Mouse (Mus musculus): ENCODE results near the gene Epn3.
A peak's percentile ranks its signal among the peaks of the same experiment; 100 is the strongest.

Epn3 gene

DNA sequence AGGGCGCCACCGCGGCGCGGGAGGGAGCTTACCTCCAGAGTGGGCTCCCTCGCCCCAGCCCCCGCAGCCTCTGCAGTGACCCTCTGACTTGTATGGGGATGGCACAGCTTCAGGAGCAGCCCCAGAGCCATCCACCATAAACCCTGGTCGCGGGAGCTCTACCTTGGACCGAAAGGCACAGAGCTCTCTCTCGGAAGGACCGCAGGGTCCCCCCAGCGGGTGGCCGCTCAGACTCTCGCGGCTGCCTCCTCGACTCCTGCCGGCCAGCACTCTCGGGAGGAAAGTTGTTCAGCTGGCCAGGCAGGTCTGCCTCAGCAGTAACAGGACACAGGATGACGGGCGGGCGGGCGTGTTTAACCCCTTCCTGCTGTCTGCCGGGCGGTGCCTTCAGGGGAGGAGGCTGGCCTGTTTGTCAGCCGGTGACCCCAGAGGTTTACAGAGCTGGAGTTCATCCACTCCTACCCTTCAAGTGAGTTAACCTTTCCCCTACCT is at the start of gene Epn3:
TSS of gene Epn3 (minus strand) at position 314 of the 492 bp plus-strand sequence.
- DNase-seq (ENCODE audit: extremely low spot score, low spot score), result peak; percentile 64

DNA sequence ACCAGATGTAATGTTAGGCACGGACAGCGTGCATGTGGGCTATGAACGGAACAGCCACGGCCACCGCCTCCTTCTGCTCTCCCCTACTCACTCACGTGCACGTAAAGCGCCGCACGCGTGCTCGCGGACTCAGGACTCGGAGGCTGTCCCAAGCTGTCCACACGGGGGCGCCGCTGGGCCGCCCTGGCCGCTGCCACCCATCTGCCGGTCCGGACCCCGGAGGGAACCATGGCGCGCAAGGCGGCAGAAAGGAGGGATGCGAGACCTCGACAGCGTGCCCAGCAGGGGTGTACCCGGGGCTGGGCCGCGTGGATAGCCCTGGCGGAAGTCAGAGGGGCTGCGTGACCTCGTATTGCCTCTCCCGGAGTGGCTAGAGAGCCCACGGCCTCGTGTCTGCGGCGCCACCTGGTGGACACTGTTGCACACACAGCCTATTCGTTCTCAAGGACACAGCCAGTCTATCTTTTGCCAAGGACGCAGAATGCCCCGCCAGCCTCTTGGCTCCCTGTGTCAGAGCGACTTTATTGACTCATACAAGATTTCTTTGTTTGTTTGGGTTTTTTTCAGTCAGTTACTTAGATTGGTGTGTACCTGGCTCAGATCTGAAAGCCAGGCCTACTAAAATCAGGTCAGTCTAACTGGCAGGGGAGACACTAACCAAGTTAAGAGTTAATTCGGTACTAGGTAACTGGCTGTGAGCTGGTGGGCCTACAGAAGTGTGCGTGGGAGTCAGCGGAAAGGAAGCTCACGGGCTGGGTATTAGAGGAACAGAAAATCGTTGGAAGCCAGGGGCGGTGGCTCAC is 49.3 kb upstream of the Epn3 start, which contains the start of gene Rsad1:
TSS of gene Rsad1 (minus strand) at position 368 of the 803 bp plus-strand sequence.
- DNase-seq (ENCODE audit: extremely low spot score, low spot score), result peak; percentile 96

DNA sequence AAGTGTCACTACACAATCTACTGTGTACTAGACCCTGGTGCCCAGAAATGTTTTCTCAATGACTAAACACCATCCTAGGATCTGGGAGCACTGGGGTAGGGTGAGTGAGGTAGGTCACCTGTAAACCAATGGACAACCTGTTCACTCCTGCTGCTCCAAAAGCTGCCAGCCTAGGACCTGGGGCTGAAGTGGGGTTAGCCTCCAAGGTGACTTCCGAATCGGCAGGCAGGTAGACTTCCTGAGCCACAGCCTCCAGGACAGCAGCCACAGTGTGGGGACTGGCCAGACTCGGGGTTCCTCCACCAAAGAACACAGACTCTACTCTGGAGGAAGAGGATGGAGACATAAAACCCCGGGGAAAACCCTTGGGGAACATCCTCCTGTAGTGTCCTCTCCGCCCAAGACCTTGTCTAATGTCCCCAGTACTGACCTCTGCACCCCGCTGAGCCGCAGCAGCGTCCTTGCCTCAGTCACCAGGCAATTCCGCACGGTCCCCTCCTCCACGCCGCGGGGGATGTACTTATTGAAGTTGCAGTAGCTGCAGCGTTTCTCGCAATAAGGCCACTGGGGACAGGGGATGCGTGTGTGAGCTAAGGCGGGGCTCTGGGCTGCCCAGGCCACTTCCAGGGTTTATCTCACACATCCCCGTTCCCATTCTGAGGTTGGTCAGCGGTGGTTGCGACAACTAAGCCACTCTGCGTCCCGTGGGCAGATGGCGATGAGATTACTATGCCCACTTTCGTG is 48.4 kb upstream of the Epn3 start:
- DNase-seq (ENCODE audit: extremely low spot score, low spot score), result peak; percentile 33

DNA sequence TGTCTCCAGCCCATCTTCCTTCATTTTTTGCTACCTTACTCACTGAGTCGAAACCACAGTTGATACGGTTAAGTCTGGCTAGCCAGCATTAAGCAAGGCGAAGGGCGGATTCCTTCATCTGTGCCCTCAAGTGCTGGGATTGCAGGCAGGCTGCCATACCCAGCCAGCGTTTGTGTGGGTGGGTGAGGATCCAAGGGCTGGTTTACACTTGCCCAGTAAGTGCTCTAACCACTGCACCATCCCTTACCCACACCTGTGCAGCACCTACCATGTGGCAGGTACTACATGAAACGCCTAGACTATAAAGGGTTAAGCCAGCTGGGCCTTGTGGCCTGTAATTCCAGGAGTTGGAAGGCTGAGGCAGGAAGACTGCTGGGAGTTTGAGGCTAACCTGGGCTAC is 47.5 kb upstream of the Epn3 start:
- no peak for DNase-seq (ENCODE audit: extremely low spot score, low spot score)

DNA sequence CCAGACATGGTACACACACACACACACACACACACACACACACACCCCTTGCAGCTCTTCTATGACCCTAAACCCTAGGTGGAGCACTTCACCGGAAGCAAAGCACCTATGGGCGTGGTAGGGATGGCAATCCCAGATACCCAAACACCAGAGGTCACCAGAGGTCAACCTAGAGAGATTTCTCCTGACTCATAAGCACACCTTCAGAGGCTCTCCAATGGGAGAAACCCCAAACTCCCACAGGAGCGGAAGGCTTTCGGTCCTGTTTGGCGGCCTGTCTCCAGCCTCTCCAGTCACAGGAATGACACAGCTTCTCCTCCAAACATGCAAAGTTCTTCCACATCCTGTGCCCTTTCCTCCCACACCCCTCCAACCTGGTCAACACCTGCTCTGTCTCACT is 46.6 kb upstream of the Epn3 start:
- DNase-seq (ENCODE audit: extremely low spot score, low spot score), result no peak

DNA sequence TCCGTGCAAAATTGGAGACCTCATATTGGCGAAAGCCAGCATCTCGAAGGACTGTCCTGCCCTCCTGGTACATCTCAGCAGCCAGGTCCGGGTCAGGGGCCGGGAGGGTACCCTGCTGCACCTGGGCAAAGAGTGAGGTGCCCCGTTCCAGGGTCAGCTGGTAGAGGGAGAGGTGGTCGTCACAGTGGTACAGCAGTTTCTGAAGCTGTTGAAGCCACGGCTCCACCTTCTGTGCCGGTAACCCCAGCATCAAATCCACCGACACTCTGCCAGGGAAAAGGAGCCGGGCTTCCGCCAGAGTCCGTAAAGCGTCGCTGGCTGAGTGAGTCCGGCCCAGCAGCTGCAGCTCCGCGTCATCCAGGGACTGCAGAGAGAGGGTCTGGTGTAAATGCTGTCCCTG is 44.6 kb upstream of the Epn3 start:
- DNase-seq (ENCODE audit: extremely low spot score, low spot score), result no peak

DNA sequence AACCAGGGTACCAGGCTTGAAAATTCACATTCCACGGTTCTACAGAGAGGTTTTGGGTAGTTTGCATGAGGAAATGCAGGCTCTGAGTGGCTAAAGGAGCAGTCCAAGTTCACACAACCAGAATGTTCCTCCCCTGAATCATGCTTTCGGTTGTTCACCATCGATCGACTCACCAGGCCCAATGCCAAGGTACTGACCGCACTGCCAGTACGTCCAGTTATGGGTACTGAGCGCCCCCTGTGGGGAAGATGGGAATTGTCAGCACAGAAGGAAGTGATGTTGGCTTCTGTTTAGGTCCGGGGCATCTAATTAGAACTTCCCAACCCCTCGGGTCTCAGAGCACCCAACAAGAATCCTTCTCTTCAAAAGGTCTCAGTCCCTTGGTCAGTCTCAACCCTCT is 44.2 kb upstream of the Epn3 start:
- peak; percentile 64 for DNase-seq (ENCODE audit: extremely low spot score, low spot score)

DNA sequence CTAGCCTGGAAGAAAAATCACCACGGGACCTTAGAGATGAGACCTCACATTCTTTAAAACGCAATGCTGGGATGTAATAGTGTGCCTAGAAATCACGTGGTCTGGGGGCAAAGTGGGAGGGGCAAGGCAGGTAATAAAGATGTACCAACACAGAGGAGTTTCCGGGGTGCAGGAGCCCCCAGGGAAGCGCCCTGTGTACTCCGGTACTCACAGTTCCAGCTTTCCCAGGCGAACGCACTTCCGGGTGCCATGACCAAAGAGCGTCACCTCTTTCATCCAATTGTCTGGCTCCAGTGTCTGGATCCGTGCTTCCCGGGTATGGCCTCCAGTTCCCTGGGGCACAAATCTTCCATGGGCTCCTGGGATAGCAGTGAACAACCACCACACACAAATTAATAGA is 43.6 kb upstream of the Epn3 start:
- no peak for DNase-seq (ENCODE audit: extremely low spot score, low spot score)

DNA sequence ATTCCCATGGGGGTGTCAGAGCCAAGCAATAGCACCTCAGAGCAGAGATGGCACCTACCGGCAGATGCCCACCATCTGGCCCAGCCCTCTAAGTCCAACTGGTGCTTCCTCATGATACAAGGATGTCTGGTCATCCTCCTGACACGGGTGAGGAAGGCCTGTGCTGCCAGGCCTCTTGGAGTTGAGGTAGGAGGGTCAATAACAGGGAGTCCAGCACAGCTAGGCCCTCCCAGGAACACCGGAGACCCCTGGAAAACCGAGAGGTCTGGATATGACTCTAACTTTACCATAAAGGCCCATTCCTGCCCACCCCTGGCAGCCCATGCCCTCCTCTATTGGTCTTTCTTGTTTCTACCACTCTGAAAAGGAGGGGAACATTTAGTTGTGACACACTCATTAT is 42.6 kb upstream of the Epn3 start:
- no peak for DNase-seq (ENCODE audit: extremely low spot score, low spot score)

DNA sequence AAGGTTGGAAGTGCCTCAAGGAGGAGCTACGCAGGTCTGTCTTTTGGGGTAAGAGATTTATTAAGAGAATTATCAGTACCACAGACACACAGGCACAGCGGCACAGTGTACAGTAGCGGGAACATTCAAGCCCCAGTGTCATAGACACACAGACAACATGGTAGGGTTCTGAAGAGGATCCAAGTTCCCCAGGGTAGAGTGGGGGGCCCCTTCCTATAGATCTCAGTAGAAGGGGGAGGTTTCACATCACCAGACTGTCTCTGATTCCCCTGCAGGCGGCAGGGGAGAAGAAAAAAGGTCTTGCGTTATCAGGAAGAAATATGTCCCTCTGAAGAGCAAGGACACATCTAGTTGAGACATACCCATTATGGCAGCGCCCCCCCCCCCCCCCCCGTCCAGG is 40.0 kb upstream of the Epn3 start:
- no peak for DNase-seq (ENCODE audit: extremely low spot score, low spot score)

DNA sequence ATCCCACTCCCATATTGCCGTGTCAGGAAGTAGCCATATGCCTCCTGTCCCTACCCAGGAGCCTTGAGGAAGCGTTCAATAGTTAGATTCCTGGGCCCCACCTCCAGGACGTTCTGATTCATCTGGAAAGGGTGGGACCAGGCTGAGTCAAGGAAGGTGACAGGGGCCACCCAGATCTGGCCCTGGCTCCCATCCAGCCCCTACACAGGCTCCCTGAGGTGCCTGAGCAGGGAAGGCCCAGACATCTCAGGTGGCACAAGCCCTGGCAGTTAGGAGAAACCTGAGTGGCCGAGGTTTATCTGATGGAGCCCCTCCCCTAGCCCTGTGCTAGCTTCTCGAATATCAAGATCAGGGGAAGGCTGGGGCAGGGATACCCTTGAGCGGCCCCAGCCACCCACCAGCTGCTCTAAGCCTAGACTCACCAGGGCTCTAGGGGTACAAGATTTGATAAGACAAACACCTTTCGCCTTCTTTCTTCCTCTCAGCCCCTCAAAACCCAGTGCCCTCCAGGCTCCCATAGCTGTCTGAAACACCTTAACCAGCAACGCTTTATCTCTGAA is 39.0 kb upstream of the Epn3 start:
- DNase-seq (ENCODE audit: extremely low spot score, low spot score), result no peak

DNA sequence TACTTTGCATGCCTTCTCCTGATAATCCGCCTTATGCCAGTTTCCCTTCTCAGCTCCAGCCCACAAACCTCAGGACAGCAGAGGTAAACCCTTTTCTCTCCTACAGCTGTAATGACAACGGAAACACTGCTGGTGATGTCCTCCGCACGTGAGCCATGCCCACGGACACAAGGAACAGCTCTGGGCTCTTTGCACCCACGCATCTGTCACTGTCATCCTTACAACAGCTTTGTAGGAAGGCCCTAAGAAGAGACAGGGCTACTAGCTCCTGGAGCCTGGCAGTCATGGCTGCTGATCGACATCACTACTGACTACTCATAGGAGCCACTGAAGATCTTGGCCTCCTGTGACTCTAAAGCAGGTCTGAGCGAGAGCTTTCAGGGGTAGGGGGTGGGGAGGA is 33.4 kb upstream of the Epn3 start:
- DNase-seq (ENCODE audit: extremely low spot score, low spot score), result no peak

DNA sequence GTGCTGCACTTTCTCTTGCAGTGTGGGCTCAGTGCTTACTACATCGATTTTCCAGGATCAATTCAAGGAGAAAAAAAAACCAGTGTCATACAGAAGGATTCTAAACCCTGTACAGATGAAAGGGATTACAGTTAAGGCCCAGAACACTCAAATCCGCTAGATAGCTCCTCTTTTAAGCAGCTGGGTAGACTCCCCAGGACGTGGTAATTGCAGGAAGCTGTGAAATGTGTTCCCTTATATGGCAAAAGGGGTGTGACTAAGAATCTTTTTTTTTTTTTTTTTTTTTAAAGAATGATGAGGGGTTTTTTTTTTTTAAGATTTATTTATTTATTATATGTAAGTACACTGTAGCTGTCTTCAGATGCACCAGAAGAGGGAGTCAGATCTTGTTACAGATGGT is 29.1 kb upstream of the Epn3 start:
- DNase-seq (ENCODE audit: extremely low spot score, low spot score), result no peak

DNA sequence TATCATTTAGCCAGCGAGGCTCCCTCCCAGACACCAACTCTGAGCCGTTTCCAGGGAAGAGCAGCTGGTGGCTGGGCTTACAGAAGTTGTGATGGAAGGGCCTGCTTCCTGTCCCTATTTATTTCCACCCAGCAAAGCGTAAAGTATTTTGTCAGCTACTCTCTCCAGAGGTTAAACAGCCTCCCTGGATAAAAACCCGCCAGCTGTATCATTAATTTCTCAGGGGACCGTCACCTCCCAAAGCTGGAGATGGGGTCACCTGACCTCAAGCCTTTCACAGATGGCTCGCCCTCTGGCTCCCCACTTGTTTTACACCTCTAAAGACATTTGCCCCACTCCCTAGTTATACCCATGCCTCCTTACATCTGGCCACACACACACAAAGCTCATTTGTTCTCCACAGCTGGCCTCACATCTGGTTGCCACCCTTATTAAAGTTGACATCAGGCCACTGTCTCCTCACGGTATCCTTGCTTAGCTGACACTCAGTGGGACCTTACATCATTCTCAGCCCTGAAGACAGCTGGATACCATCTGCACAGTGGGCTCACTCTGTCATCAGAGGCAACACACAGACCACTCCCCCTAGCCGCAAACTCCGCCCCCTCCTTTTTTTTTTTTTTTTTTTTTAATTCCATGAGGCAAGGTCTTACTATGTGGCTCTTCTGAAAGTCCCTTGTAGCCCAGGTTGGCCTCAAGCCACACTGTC is 26.6 kb upstream of the Epn3 start:
- DNase-seq (ENCODE audit: extremely low spot score, low spot score), result peak; percentile 72

DNA sequence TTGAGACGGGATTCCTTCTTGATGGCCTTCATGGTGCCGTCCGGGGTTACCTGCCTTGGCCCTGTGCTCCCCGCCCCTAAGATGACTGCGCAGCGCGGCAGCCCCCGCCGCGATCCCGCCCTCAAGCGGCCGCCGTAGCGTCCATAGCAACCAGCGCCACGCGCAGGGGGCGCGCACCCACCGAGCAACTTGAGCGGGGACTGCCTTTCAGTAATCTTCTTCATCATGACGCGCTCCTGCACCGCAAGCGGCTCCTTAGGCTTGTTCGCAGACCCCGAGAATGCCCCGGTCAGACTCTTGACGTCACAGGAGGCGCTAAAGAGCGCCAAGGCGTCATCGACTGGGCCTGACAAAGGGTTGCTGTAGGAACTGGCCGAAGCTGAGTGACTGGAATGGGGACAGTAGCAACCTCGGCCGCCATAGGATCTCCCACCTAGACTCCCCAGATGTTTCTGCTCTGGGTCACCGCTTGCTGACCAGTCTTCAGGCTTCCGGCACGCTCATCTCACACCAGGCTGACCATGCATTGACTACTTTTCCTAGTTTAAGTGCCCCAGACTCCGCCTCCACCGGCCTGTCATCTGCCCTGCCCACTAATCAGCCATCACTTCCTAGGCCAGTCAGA is 21.6 kb upstream of the Epn3 start, which contains the start of gene Mycbpap:
TSS of gene Mycbpap (minus strand) at position 524 of the 625 bp plus-strand sequence.
- peak; percentile 83 for DNase-seq (ENCODE audit: extremely low spot score, low spot score)

DNA sequence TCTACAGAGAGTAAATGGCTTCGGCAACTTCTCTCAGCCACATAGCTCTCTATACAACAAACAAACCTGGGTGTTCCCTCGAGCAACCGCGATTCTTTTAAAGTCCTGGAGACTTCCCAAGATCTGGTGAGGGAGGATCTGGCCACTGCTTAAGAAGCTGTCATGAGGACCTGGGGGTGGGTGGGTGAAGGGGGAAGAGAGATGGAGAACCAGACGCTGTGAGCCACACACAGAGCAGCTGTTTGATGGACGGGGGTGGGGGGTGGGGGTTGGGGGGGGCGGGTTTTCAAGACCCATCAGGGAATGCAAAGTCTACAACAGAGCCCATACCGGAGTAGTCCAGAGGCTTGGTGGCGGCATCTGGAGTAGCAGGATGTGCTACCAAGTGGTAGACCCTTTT is 13.7 kb upstream of the Epn3 start:
- no peak for DNase-seq (ENCODE audit: extremely low spot score, low spot score)

DNA sequence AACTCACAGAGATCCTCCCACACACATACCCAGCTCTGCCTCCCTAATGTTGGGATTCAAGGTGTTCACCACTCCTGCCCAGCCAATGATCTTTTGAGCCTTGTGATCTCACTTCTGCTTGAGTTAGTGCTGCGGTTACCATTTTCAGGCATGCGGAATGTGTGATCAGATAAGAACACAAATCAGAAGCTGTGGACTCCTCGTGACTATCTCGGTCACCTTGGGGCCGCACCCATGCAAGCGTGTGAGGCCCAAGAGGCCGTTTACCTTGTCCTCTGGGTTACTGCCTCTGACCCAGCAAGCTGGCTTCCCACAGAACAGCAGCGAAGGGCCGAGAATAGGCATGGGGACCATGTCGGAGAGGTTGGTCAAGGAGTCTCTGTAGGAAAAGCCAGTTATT is 9.2 kb upstream of the Epn3 start:
- no peak for DNase-seq (ENCODE audit: extremely low spot score, low spot score)

DNA sequence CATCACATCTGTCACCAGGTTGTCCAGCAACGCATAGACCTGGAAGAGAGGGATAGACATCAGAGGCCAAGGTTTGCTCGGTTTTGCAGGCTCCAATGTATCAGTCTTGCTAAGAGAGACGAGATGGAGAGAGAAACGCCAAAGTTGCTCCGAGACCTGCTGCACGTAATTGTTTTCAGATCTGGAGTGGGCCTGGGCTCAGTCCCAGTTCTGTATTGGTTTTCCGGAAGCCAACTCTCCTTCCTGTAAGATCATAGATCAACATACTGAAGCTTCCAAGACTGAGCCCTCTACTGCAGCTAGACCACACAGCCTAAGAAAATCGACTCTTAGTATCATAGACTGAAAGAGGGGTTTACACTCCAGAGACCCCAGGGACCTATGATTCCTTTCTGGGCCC is 1.7 kb upstream of the Epn3 start:
- no peak for DNase-seq (ENCODE audit: extremely low spot score, low spot score)

DNA sequence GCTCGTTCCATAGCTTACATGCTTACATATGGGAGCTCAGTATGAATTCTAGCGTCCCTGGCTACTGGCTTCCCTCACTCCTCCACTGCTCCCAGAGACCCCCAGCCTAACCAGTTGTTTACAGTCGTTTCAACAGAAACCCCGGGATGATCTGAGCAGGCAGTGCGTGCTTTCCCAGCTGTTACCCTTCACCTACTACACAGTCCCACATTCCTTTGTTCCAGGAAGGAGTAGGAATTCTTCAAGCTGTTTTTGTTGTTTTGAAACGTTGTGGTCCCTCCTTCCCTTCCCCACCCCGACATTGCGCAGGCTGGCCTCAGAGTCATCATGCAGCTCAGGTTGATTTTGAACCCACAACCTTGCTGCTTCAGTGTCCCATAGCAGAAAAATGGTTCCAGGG is 588 bp upstream of the Epn3 start:
- no peak for DNase-seq (ENCODE audit: extremely low spot score, low spot score)

DNA sequence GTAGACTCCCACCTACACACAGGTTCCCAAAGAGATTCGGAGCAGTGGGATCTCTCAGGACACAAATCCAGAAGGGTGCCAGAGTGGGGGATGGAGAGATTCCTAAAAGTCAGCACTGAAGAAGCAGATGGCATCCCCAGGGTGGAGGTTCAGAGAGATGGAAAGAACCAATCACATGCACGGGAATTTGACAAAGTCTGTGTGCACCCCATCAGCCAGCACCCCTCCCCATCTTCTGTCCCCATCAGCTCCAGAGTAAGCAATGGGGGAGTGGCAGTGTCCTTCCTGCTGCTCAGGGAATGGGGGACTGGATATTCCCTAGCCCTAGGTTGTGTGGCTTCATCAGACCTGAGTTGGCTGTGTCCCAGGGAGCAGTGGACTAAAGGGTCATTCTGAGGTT is 739 bp downstream of the Epn3 start:
- no peak for DNase-seq (ENCODE audit: extremely low spot score, low spot score)
